Mouse (Mus musculus) heart, embryonic 15.5 days (tissue): ENCODE data around the gene Nono. TPM values are rescaled to one million over a fixed set of nuclear protein-coding genes. Genes with fewer than 3 reads are reported as not detected.
A peak's percentile ranks its signal among the peaks of the same experiment; 100 is the strongest.
"Not testable (repeated sequence)": the region's sequence is repeated elsewhere in the genome, so short reads cannot be mapped to it uniquely, and the experiment has no call there.

Experiments
- ATAC-seq: fragments of 200-750 bp; cut with Nextera tagmentation; replicated peaks from 2 replicates; pipeline ENCODE4 v1.8.0; 2017; ENCODE audit warnings: low read depth, moderate TSS enrichment; ENCODE audit not compliant: insufficient number of reproducible peaks, insufficient read depth, low FRiP score
- H3K27ac ChIP-seq: fragments of 300-500 bp; sonication (generic); 2 replicates; pipeline ENCODE4 v1.5.1; 2015; ENCODE audit warnings: mild to moderate bottlenecking, inconsistent platforms
- H3K27me3 ChIP-seq: fragments of 300-500 bp; sonication (generic); 2 replicates; pipeline ENCODE4 v1.6.1; 2015; ENCODE audit warnings: inconsistent platforms
- H3K36me3 ChIP-seq: fragments of 300-500 bp; sonication (generic); 2 replicates; pipeline ENCODE4 v1.6.1; 2015; ENCODE audit warnings: mild to moderate bottlenecking, inconsistent platforms
- H3K4me1 ChIP-seq: fragments of 300-500 bp; sonication (generic); replicated peaks from 2 replicates; pipeline ENCODE4 v1.6.1; 2015; ENCODE audit warnings: inconsistent platforms
- H3K4me2 ChIP-seq: fragments of 300-500 bp; sonication (generic); 2 replicates; pipeline ENCODE4 v1.6.1; 2015; ENCODE audit warnings: inconsistent platforms, mild to moderate bottlenecking, moderate library complexity
- H3K4me3 ChIP-seq: fragments of 300-500 bp; sonication (generic); 2 replicates; pipeline ENCODE4 v1.5.1; 2015; ENCODE audit warnings: mild to moderate bottlenecking, inconsistent platforms
- H3K9ac ChIP-seq: fragments of 300-500 bp; sonication (generic); 2 replicates; pipeline ENCODE4 v1.6.1; 2015; ENCODE audit warnings: mild to moderate bottlenecking, inconsistent platforms
- H3K9me3 ChIP-seq: fragments of 300-500 bp; sonication (generic); replicated peaks from 2 replicates; pipeline ENCODE4 v1.6.1; 2016; ENCODE audit warnings: inconsistent platforms
- WGBS: fragments of 180-500 bp; shearing (Covaris S2); methylation state at CpG from one replicate; pipeline ENCODE4 v1.1.7; 2015; ENCODE audit warnings: mixed read lengths; 5-methylcytosine and 5-hydroxymethylcytosine counted together
- polyA plus RNA-seq: library from polyadenylated mRNA; unstranded; fragments of >200 nt; fragmentation: Nextera tagmentation; extraction: Ambion mirVana; gene quantifications from 2 replicates; pipeline ENCODE4 v1.2.1, GENCODE M21; 2015

Gene Nono
- polyA plus RNA-seq, 1 experiment from 2014 or later = 209 TPM

DNA sequence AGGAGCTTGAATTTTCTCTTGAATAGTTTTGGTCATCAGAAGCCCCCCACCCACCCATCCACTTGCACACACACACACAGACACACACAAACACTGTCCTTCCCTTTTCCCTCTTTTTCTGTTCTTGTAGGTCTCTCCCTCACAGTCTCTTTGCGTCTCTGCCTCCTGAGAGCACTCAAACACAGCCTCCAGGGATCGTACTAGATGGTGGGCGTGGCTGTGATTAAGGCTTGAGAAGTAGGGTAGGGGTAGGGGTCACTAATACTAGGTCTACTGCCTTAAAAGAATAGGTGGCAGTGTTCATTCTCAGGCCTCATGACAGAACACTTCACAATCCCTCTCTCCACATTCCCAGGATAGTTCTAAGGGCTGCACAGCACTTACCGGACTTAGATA lies 8.4 kb upstream of the Nono start, which contains the start of gene Zmym3:
Zmym3 (minus strand) TSS at position 150 of the 396 bp plus-strand sequence.
- Histone ChIP-seq H3K9me3 (no peaks in the 10 kb centered on the region), H3K27ac (peak within 1 kb of the TSS; percentile 84), H3K9ac (peak within 1 kb of the TSS; percentile 63), H3K36me3 (no peaks in the 10 kb centered on the region; the same call in 1 of the 2 replicates), H3K27me3 (no peaks in the 10 kb centered on the region), H3K4me3 (peak within 1 kb of the TSS; percentile 71), H3K4me1 (peaks cover 11% of the 10 kb centered on the region), H3K4me2 (peak within 1 kb of the TSS; percentile 67)
- WGBS = 28% methylated on average over 4 of the region's 4 CpGs
- no peak for ATAC-seq

DNA sequence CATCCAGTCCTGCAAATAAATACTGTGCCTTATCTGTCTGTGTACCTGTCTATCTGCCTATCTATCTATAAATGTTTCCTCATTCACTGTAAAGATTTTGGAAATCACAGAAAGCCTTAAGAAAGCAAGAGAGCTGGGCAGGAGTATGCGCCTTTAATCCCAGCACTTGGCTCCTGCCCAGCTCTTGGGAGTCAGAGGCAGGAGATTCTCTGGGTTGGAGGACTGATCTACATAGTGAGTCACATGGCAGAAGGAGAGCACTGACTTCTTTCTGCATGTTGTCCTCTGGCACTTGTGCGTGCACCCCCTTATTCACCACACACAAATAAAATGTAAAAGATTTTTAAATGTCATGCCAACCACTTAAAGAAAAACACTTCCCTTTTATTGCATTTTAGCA lies 5.7 kb upstream of the Nono start:
- WGBS = 69% methylated on average over 2 of the region's 2 CpGs
- no peak for ATAC-seq
- Histone ChIP-seq H3K9me3 (no peaks in the 10 kb centered on the region), H3K4me1 (peaks cover 4% of the 10 kb centered on the region), H3K27me3 (no peaks in the 10 kb centered on the region), H3K4me2 (no peak overlapping the region), H3K27ac (no peak overlapping the region), H3K4me3 (no peak overlapping the region), H3K9ac (no peak overlapping the region), H3K36me3 (no peaks in the 10 kb centered on the region)

DNA sequence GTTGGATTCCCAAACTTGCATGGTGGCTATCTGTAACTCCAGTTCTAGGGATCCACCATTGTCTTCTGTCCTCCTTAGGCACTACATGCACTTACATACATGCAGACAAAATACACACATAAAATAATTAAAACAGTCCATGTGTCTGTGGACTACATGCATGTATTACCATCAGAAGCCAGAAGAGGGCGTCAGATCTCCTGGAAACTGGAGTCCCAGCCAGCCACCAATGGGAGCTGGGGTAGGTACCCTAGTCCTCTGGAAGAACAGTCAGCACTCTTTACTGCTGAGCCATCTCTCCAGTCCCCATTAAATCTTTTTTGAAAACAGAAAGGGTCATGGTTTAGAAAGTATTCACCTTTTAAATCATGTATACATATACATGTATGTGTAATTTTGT lies 1.3 kb upstream of the Nono start:
- no peaks in the 10 kb centered on the region for H3K9me3 ChIP-seq
- no peaks in the 10 kb centered on the region for H3K27me3 ChIP-seq
- no peak overlapping the region for H3K4me3 ChIP-seq
- H3K4me2 ChIP-seq = no peak overlapping the region
- H3K4me1 ChIP-seq = 0 out of 2 replicates have a peak, but pooled peaks cover 6% of the 10 kb centered on the region
- no peaks in the 10 kb centered on the region; the same call in 1 of the 2 replicates for H3K36me3 ChIP-seq
- H3K27ac ChIP-seq = no peak overlapping the region
- H3K9ac ChIP-seq = no peak overlapping the region
- no peak for ATAC-seq
- WGBS = 0% methylated on average over 1 of the region's 1 CpGs

DNA sequence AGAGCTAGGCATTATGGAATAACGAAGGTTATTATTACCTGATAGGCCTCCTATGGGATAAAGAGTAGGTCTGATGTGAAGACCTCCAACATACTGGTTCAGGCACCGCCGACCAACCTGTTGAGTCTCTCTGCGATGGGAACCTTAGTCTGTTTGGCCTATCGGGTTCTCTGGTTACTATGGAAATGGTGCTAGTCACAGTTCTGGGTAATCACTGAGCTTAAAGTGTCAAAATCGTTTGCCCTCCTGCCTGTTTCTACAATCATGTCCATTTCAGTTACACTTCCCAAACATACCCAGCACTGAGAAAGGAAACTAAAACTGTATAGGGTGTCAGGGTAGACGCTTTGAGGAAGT lies 355 bp upstream of the Nono start:
- Histone ChIP-seq H3K9me3 (no peaks in the 10 kb centered on the region), H3K4me2 (peak overlapping the region; percentile 55), H3K27ac (peak overlapping the region; percentile 84), H3K27me3 (no peaks in the 10 kb centered on the region), H3K4me1 (0 out of 2 replicates have a peak, but pooled peaks cover 6% of the 10 kb centered on the region), H3K36me3 (no peaks in the 10 kb centered on the region; the same call in 1 of the 2 replicates), H3K9ac (0 out of 2 replicates have a peak overlapping the region, but pooled peaks have one; percentile 28), H3K4me3 (peak overlapping the region; percentile 74)
- 30% methylated on average over 7 of the region's 7 CpGs for WGBS
- ATAC-seq = no peak

- Histone ChIP-seq H3K4me1 (0 out of 2 replicates have a peak, but pooled peaks cover 6% of the 10 kb centered on the region), H3K36me3 (no peaks in the 10 kb centered on the region; the same call in 1 of the 2 replicates), H3K27ac (peak overlapping the region; percentile 95), H3K4me3 (peak overlapping the region; percentile 74), H3K9me3 (no peaks in the 10 kb centered on the region), H3K9ac (peak overlapping the region; percentile 75), H3K27me3 (no peaks in the 10 kb centered on the region), H3K4me2 (peak overlapping the region; percentile 57)
- WGBS = 22% methylated on average over 14 of the region's 14 CpGs
- peak; percentile 56 for ATAC-seq
These were observed 858 bp downstream of the Nono start for GRCm38 (mm10) chrX:101429976-101430375.

GRCm38 (mm10) chrX:101448886-101449475 lies 19.9 kb downstream of the Nono start, which contains the start of gene Itgb1bp2:
Gene Itgb1bp2 (plus strand): TSS chrX:101449088.
- peak within 1 kb of the TSS; percentile 40 for H3K9ac ChIP-seq
- 53% methylated on average over 4 of the region's 4 CpGs for WGBS
- peak; percentile 76 for ATAC-seq
- no peaks in the 10 kb centered on the region for H3K9me3 ChIP-seq
- peaks cover 35% of the 10 kb centered on the region for H3K36me3 ChIP-seq
- no peaks in the 10 kb centered on the region for H3K27me3 ChIP-seq
- H3K27ac ChIP-seq = peak within 1 kb of the TSS; percentile 82
- peak within 1 kb of the TSS; percentile 48 for H3K4me2 ChIP-seq
- H3K4me1 ChIP-seq = no peaks in the 10 kb centered on the region
- H3K4me3 ChIP-seq = peak within 1 kb of the TSS; percentile 36

GRCm38 (mm10) chrX:101451147-101451546 lies 22.0 kb downstream of the Nono start:
- H3K9ac ChIP-seq = no peak overlapping the region
- H3K4me3 ChIP-seq = no peak overlapping the region
- ATAC-seq = no peak
- no peak overlapping the region for H3K27ac ChIP-seq
- WGBS = 65% methylated on average over 1 of the region's 1 CpGs
- H3K4me1 ChIP-seq = no peaks in the 10 kb centered on the region
- no peak overlapping the region for H3K4me2 ChIP-seq
- H3K36me3 ChIP-seq = peaks cover 15% of the 10 kb centered on the region
- no peaks in the 10 kb centered on the region for H3K27me3 ChIP-seq
- H3K9me3 ChIP-seq = no peaks in the 10 kb centered on the region

GRCm38 (mm10) chrX:101451591-101451990 lies 22.5 kb downstream of the Nono start:
- Histone ChIP-seq H3K9me3 (no peaks in the 10 kb centered on the region), H3K4me1 (no peaks in the 10 kb centered on the region), H3K27me3 (no peaks in the 10 kb centered on the region), H3K36me3 (peaks cover 10% of the 10 kb centered on the region), H3K9ac (no peak overlapping the region), H3K4me3 (no peak overlapping the region), H3K4me2 (no peak overlapping the region), H3K27ac (no peak overlapping the region)
- WGBS = 56% methylated on average over 3 of the region's 3 CpGs
- ATAC-seq = no peak

- no peak overlapping the region for H3K27ac ChIP-seq
- no peak overlapping the region for H3K4me3 ChIP-seq
- H3K4me1 ChIP-seq = no peaks in the 10 kb centered on the region
- no peaks in the 10 kb centered on the region for H3K9me3 ChIP-seq
- no peaks in the 10 kb centered on the region for H3K36me3 ChIP-seq
- no peak for ATAC-seq
- H3K9ac ChIP-seq = no peak overlapping the region
- 89% methylated on average over 4 of the region's 4 CpGs for WGBS
- H3K4me2 ChIP-seq = no peak overlapping the region
- H3K27me3 ChIP-seq = no peaks in the 10 kb centered on the region
These were observed 43.1 kb downstream of the Nono start for GRCm38 (mm10) chrX:101472202-101472601.

DNA sequence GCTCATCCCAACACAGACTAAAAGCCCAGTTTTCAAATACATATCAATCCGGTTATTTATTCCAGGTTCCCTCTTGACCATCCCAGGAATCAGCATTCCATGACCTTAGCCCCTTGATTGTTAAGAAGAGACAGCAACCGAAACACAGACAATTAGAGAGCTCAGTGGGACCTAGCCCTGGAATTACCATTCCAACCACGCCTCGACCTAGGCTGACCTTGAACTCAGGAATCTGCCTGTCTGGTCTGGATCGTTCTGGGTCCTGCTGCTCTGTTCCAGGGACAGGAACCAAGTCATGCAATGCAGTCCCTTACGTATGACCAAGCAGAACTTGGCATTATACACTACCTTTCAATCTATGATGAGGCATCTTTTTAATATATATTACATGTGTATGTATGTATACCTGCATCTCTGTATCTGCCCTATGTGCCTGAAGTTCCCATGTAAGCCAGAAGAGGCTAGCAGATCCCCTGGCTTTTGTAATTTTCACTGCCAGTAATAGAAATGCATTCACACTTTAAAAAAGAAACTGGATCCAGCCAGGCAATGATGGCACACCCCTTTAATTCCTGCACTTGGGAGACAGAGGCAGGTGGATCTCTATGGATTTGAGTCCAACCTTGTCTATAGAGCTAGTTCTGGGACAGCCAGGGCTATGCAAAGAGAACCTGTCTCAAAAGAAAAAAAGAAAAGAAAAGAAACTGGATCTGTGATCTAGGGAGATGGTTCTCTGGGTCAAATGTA lies 52.7 kb downstream of the Nono start:
- H3K9ac ChIP-seq = no peak overlapping the region
- H3K4me3 ChIP-seq = no peak overlapping the region
- H3K9me3 ChIP-seq = no peaks in the 10 kb centered on the region
- no peaks in the 10 kb centered on the region for H3K36me3 ChIP-seq
- no peak for ATAC-seq
- no peak overlapping the region for H3K4me2 ChIP-seq
- no peaks in the 10 kb centered on the region for H3K27me3 ChIP-seq
- H3K4me1 ChIP-seq = no peaks in the 10 kb centered on the region
- WGBS = 62% methylated on average over 6 of the region's 6 CpGs
- no peak overlapping the region for H3K27ac ChIP-seq

GRCm38 (mm10) chrX:101486487-101487152 lies 57.5 kb downstream of the Nono start:
- not testable (repeated sequence) for H3K9ac ChIP-seq, H3K36me3 ChIP-seq, H3K4me3 ChIP-seq, H3K9me3 ChIP-seq, H3K27me3 ChIP-seq, H3K4me2 ChIP-seq, H3K27ac ChIP-seq, H3K4me1 ChIP-seq, ATAC-seq
- 19% methylated on average over 10 of the region's 12 CpGs for WGBS
